Mouse (Mus musculus) E14TG2a.4 (cell line): Measurements from ENCODE around the gene Zfp451.
"Not testable (repeated sequence)": the region's sequence is repeated elsewhere in the genome, so short reads cannot be mapped to it uniquely, and the experiment has no call there.

Source experiments
- H3K27me3 ChIP-seq: 2 replicates; pipeline ENCODE4 v1.6.1; 2014; ENCODE audit warnings: low read length, control low read depth; ENCODE audit not compliant: insufficient read depth
- H3K36me3 ChIP-seq: 2 replicates; pipeline ENCODE4 v1.6.1; 2014; ENCODE audit warnings: low read length, control low read depth; ENCODE audit not compliant: insufficient read depth
- H3K4me1 ChIP-seq: replicated peaks from 2 replicates; pipeline ENCODE4 v1.6.1; 2014; ENCODE audit warnings: low read depth, low read length, control low read depth
- H3K4me3 ChIP-seq: replicated peaks from 2 replicates; pipeline ENCODE4 v1.5.1; 2014; ENCODE audit warnings: mild to moderate bottlenecking, low read length
- H3K9me3 ChIP-seq: 2 replicates; pipeline ENCODE4 v1.6.1; 2014; ENCODE audit warnings: low read length, control low read depth
- CTCF ChIP-seq: conservative IDR thresholded peaks from 2 replicates; pipeline ENCODE4 v1.5.1; 2014; ENCODE audit warnings: low read length
- NANOG ChIP-seq: IDR thresholded peaks from 2 replicates; pipeline ENCODE4 v1.6.1; 2014; ENCODE audit warnings: borderline replicate concordance, low read length, mixed read lengths
- POU5F1 ChIP-seq: IDR thresholded peaks from 2 replicates; pipeline ENCODE4 v1.6.1; 2014; ENCODE audit warnings: low read length, borderline replicate concordance

The Zfp451 gene

GRCm38 (mm10) chr1:33813868-33814794, at the start of gene Zfp451:
TSS of gene Zfp451 (minus strand) at chr1:33814595.
- Histone ChIP-seq H3K9me3 (no peaks in the 10 kb centered on the region), H3K4me3 (peak within 1 kb of the TSS; percentile 98), H3K36me3 (peaks cover 41% of the 10 kb centered on the region), H3K27me3 (no peaks in the 10 kb centered on the region), H3K4me1 (peaks cover 41% of the 10 kb centered on the region)
- no peak for TF ChIP-seq CTCF
- TF ChIP-seq NANOG: no peak
- no peak for TF ChIP-seq POU5F1

GRCm38 (mm10) chr1:33846807-33847206, 32.4 kb upstream of the Zfp451 start:
- Histone ChIP-seq H3K4me1 (no peaks in the 10 kb centered on the region), H3K36me3 (no peaks in the 10 kb centered on the region), H3K4me3 (no peak overlapping the region), H3K9me3 (no peaks in the 10 kb centered on the region), H3K27me3 (no peaks in the 10 kb centered on the region)
- peak; percentile 32 for TF ChIP-seq CTCF
- TF ChIP-seq NANOG: no peak

- TF ChIP-seq CTCF: no peak
- TF ChIP-seq POU5F1: no peak
- no peak for TF ChIP-seq NANOG
These were observed 29.4 kb upstream of the Zfp451 start for GRCm38 (mm10) chr1:33843823-33844222.

GRCm38 (mm10) chr1:33838952-33839351, 24.6 kb upstream of the Zfp451 start:
- not testable (repeated sequence) for H3K36me3 ChIP-seq, H3K9me3 ChIP-seq
- Histone ChIP-seq H3K4me3 (peak overlapping the region; percentile 57), H3K4me1 (peaks cover 15% of the 10 kb centered on the region), H3K27me3 (peaks cover 17% of the 10 kb centered on the region)

More at GRCm38 (mm10) chr1:33843823-33844222, 29.4 kb upstream of the Zfp451 start:
- Histone ChIP-seq H3K4me1 (0 out of 2 replicates have a peak, but pooled peaks cover 2% of the 10 kb centered on the region), H3K27me3 (no peaks in the 10 kb centered on the region), H3K4me3 (no peak overlapping the region), H3K9me3 (no peaks in the 10 kb centered on the region), H3K36me3 (no peaks in the 10 kb centered on the region)

GRCm38 (mm10) chr1:33830586-33830985, 16.2 kb upstream of the Zfp451 start:
- Histone ChIP-seq H3K4me1 (peaks cover 5% of the 10 kb centered on the region; the same call in 1 of the 2 replicates), H3K9me3 (peaks cover 21% of the 10 kb centered on the region), H3K27me3 (0 out of 2 replicates have a peak, but pooled peaks cover 5% of the 10 kb centered on the region), H3K4me3 (no peak overlapping the region), H3K36me3 (no peaks in the 10 kb centered on the region)
- TF ChIP-seq POU5F1 (no peak), CTCF (no peak), NANOG (no peak)

GRCm38 (mm10) chr1:33817931-33818330, 3.5 kb upstream of the Zfp451 start:
- Histone ChIP-seq H3K9me3 (no peaks in the 10 kb centered on the region), H3K36me3 (peaks cover 6% of the 10 kb centered on the region), H3K4me3 (no peak overlapping the region), H3K4me1 (peaks cover 18% of the 10 kb centered on the region), H3K27me3 (no peaks in the 10 kb centered on the region)
- TF ChIP-seq NANOG (no peak), CTCF (no peak), POU5F1 (no peak)

GRCm38 (mm10) chr1:33813495-33813867, 914 bp downstream of the Zfp451 start:
- H3K4me3 ChIP-seq: peak overlapping the region; percentile 98
- H3K36me3 ChIP-seq: peaks cover 48% of the 10 kb centered on the region
- no peaks in the 10 kb centered on the region for H3K9me3 ChIP-seq
- H3K27me3 ChIP-seq: no peaks in the 10 kb centered on the region
- TF ChIP-seq NANOG (no peak), CTCF (no peak), POU5F1 (no peak)
- peaks cover 46% of the 10 kb centered on the region for H3K4me1 ChIP-seq

GRCm38 (mm10) chr1:33803323-33803722, 11.1 kb downstream of the Zfp451 start:
- Histone ChIP-seq H3K4me1 (peaks cover 37% of the 10 kb centered on the region), H3K4me3 (no peak overlapping the region), H3K9me3 (no peaks in the 10 kb centered on the region), H3K36me3 (peaks cover 85% of the 10 kb centered on the region), H3K27me3 (no peaks in the 10 kb centered on the region)
- TF ChIP-seq POU5F1 (no peak), NANOG (no peak), CTCF (no peak)
